Comparison of ENCODE assay signal across 8 mouse cellular contexts in the genomic region with DNA sequence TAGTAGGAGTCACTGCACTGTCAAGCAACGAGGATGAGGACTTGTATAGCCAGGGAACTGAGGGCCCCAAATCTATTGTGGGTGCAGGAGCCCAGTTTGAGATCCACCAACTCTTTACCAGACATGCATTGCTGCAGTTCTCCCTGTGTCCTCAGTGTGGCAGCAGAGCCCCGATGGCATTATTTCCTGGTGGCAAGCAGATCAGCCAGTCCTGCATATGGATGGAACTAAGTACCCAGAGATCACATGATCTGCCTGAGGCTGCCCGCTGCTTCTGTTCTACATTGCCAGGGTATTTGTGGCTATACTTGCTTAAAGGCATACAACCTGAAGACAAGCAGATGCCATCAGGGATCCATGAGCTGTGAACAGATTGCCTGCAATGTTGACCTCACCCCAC. TPM values are rescaled to one million over a fixed set of nuclear protein-coding genes. Genes with fewer than 3 reads are reported as not detected.
DNase-seq lines count a peak whose midpoint lies in the region; ATAC-seq and TF ChIP-seq lines count a peak whose summit lies in the region.

No protein-coding gene starts in this region.

- peak; percentile 81 for TF ChIP-seq EP300 in heart, adult 2 months (IDR thresholded peaks at IDR 0.05; ENCODE audit: insufficient read depth, low read depth, low read length)

- no peaks in the 10 kb centered on the region for H3K27me3 ChIP-seq in heart, adult 2 months (ENCODE audit: control insufficient read depth, insufficient read depth, low read length)
- H3K27me3 ChIP-seq in hindbrain, embryonic 11.5 days (ENCODE audit: control insufficient read depth, insufficient read depth, low read length): no peaks in the 10 kb centered on the region
- no peaks in the 10 kb centered on the region for H3K27me3 ChIP-seq in midbrain, embryonic 12.5 days

- DNase-seq in heart, adult 2 months: peak; percentile 61 to 75
- no peak for DNase-seq in heart, postnatal 25 days (ENCODE audit: low spot score)
- DNase-seq in hindbrain, embryonic 11.5 days (ENCODE audit: low spot score): peak; percentile 79
- peak; percentile 45 to 63 for DNase-seq in layer of hippocampus, postnatal 36 days
- peak; percentile 27 to 44 for DNase-seq in spleen, postnatal 14 days (ENCODE audit: low spot score in 2 of 2)

- H3K9me3 ChIP-seq in hindbrain, embryonic 11.5 days (ENCODE audit: control insufficient read depth, low read length): no peaks in the 10 kb centered on the region
- no peaks in the 10 kb centered on the region for H3K9me3 ChIP-seq in midbrain, embryonic 12.5 days

- intact Hi-C loops in heart, adult 2 months (cut with DNase I): no loop called here
- intact Hi-C loops in heart, postnatal 25 days (cut with DNase I): no loop called here

- H3K4me2 ChIP-seq in hindbrain, embryonic 11.5 days (replicated peaks; ENCODE audit: low read depth, low read length): no peak overlapping the region
- H3K4me2 ChIP-seq in midbrain, embryonic 12.5 days (replicated peaks): no peak overlapping the region

- no peak for TF ChIP-seq POLR2A in heart, adult 2 months (IDR thresholded peaks at IDR 0.05; ENCODE audit: insufficient read depth, low read depth, low read length)
- no peak for TF ChIP-seq POLR2A in bone marrow, adult 2 months (IDR thresholded peaks at IDR 0.05; ENCODE audit: borderline replicate concordance, control insufficient read depth, low read depth, low read length)

- no peak overlapping the region for H3K27ac ChIP-seq in heart, adult 2 months
- H3K27ac ChIP-seq in bone marrow, adult 2 months (ENCODE audit: control insufficient read depth, insufficient read depth, low read depth, low read length, poor library complexity): no peak overlapping the region
- no peak overlapping the region for H3K27ac ChIP-seq in hindbrain, embryonic 11.5 days (ENCODE audit: low read depth, low read length)
- no peak overlapping the region for H3K27ac ChIP-seq in midbrain, embryonic 12.5 days (replicated peaks)

- TF ChIP-seq CTCF in heart, adult 2 months (IDR thresholded peaks at IDR 0.05): no peak; the same call in 1 of the 2 replicates
- TF ChIP-seq CTCF in bone marrow, adult 2 months (IDR thresholded peaks at IDR 0.05; ENCODE audit: control insufficient read depth, insufficient read depth, low read length): peak; percentile 90

- H3K4me3 ChIP-seq in heart, adult 2 months: no peak overlapping the region
- no peak overlapping the region for H3K4me3 ChIP-seq in bone marrow, adult 2 months (replicated peaks; ENCODE audit: control insufficient read depth, low read depth, low read length)
- no peak overlapping the region for H3K4me3 ChIP-seq in hindbrain, embryonic 11.5 days (ENCODE audit: low read depth, low read length)
- H3K4me3 ChIP-seq in midbrain, embryonic 12.5 days: no peak overlapping the region

- peak; percentile 97 for ATAC-seq in erythroblast, adult 5-6 weeks (replicated peaks; ENCODE audit: low FRiP score, poor library complexity, severe bottlenecking)
- ATAC-seq in hindbrain, embryonic 11.5 days (ENCODE audit: low FRiP score): peak; percentile 19; the same call in 1 of the 2 replicates
- 0 out of 2 replicates have a peak, but pooled peaks have one; percentile 65 for ATAC-seq in midbrain, embryonic 12.5 days (ENCODE audit: low FRiP score, low read depth)

- H3K4me1 ChIP-seq in heart, adult 2 months (ENCODE audit: control insufficient read depth, insufficient read depth, low read length): no peaks in the 10 kb centered on the region
- H3K4me1 ChIP-seq in bone marrow, adult 2 months (ENCODE audit: control insufficient read depth, insufficient read depth, low read length): no peaks in the 10 kb centered on the region
- no peaks in the 10 kb centered on the region for H3K4me1 ChIP-seq in hindbrain, embryonic 11.5 days (replicated peaks; ENCODE audit: control insufficient read depth, insufficient read depth, low read length)
- peaks cover 2% of the 10 kb centered on the region; the same call in 1 of the 2 replicates for H3K4me1 ChIP-seq in midbrain, embryonic 12.5 days

- H3K36me3 ChIP-seq in heart, adult 2 months (ENCODE audit: control insufficient read depth, insufficient read depth, low read length): no peaks in the 10 kb centered on the region
- no peaks in the 10 kb centered on the region for H3K36me3 ChIP-seq in hindbrain, embryonic 11.5 days (ENCODE audit: control insufficient read depth, insufficient read depth, low read length)
- peaks cover 37% of the 10 kb centered on the region for H3K36me3 ChIP-seq in midbrain, embryonic 12.5 days

- no peak overlapping the region for H3K9ac ChIP-seq in heart, adult 2 months (ENCODE audit: low read depth, low read length)
- H3K9ac ChIP-seq in hindbrain, embryonic 11.5 days (ENCODE audit: low read depth, low read length): no peak overlapping the region
- H3K9ac ChIP-seq in midbrain, embryonic 12.5 days (replicated peaks): no peak overlapping the region

- no peaks in the 10 kb centered on the region for H3K79me2 ChIP-seq in heart, adult 2 months (replicated peaks; ENCODE audit: control insufficient read depth, insufficient read depth, low read length)

- 10% methylated on average over 3 of the region's 3 CpGs for WGBS in heart, adult 2 months
- whole genome bisulfite sequencing in bone marrow, adult 2 months: 4% methylated on average over 3 of the region's 3 CpGs
- WGBS in hindbrain, embryonic 11.5 days: 21% methylated on average over 3 of the region's 3 CpGs
- 18% methylated on average over 3 of the region's 3 CpGs for WGBS in midbrain, embryonic 12.5 days

RNA-seq across cellular contexts. Expression of gene Alkbh5, which starts 23.2 kb away (rescaled TPM):
- total RNA-seq in heart, adult 2 months (2021): 10 to 100 TPM; 80.1 to 90.3 TPM
- polyA plus RNA-seq in heart, adult 2 months (2012; rRNA removed): 24.0 and 36.7 TPM in 2 replicates
- 10 to 100 TPM; 72.8 to 82.5 TPM for total RNA-seq in heart, postnatal 25 days (2021)
- polyA plus RNA-seq in bone marrow, adult 2 months (2011; ENCODE audit: insufficient read depth, insufficient read length, low replicate concordance, missing spikeins): 16.7 and 19.5 TPM in 2 replicates
- 9.8 and 10.2 TPM in 2 replicates for total RNA-seq in erythroblast, adult 5-6 weeks (2015; ENCODE audit: low replicate concordance)
- 10.9 and 13.8 TPM in 2 replicates for total RNA-seq in erythroblast, adult 5-6 weeks (2017; ENCODE audit: low replicate concordance)
- 31.1 and 33.2 TPM in 2 replicates for polyA plus RNA-seq in hindbrain, embryonic 11.5 days (2014; fragmentation: Nextera tagmentation; extraction: Ambion mirVana)
- 10 to 100 TPM; 54.0 to 58.5 TPM for total RNA-seq in layer of hippocampus, postnatal 36 days (2021)
- polyA plus RNA-seq in midbrain, embryonic 12.5 days (2016; fragmentation: Nextera tagmentation; extraction: Ambion mirVana): 33.8 and 40.1 TPM in 2 replicates

Comparison
In these comparisons a context has a peak if more than half of its experiments do, and no peak if none do; other contexts are left out.
1. ATAC-seq: peak in every context shown above with its lines; median percentile 97 in erythroblast, adult 5-6 weeks; 65 in midbrain, embryonic 12.5 days; 19 in hindbrain, embryonic 11.5 days.